Mouse (Mus musculus) stomach, embryonic 15.5 days (tissue): ENCODE data around the gene Btg1. TPM values are rescaled to one million over a fixed set of nuclear protein-coding genes. Genes with fewer than 3 reads are reported as not detected.
A peak's percentile ranks its signal among the peaks of the same experiment; 100 is the strongest.

ENCODE experiments used
- ATAC-seq: fragments of 200-750 bp; cut with Nextera tagmentation; 2 replicates; pipeline ENCODE4 v1.8.0; 2017; ENCODE audit warnings: low read depth, moderate number of reproducible peaks, moderate TSS enrichment; ENCODE audit not compliant: insufficient read depth, low FRiP score
- H3K27ac ChIP-seq: fragments of 300-500 bp; sonication (generic); 2 replicates; pipeline ENCODE4 v1.5.1; 2015; ENCODE audit warnings: mild to moderate bottlenecking, inconsistent platforms
- H3K27me3 ChIP-seq: fragments of 300-500 bp; sonication (generic); replicated peaks from 2 replicates; pipeline ENCODE4 v1.6.1; 2015; ENCODE audit warnings: inconsistent platforms
- H3K36me3 ChIP-seq: fragments of 300-500 bp; sonication (generic); 2 replicates; pipeline ENCODE4 v1.6.1; 2015; ENCODE audit warnings: inconsistent platforms
- H3K4me1 ChIP-seq: fragments of 300-500 bp; sonication (generic); 2 replicates; pipeline ENCODE4 v1.6.1; 2015; ENCODE audit warnings: inconsistent platforms
- H3K4me2 ChIP-seq: fragments of 300-500 bp; sonication (generic); 2 replicates; pipeline ENCODE4 v1.6.1; 2015; ENCODE audit warnings: mild to moderate bottlenecking, inconsistent platforms
- H3K4me3 ChIP-seq: fragments of 300-500 bp; sonication (generic); replicated peaks from 2 replicates; pipeline ENCODE4 v1.5.1; 2015; ENCODE audit warnings: inconsistent platforms
- H3K9ac ChIP-seq: fragments of 300-500 bp; sonication (generic); 2 replicates; pipeline ENCODE4 v1.6.1; 2015; ENCODE audit warnings: inconsistent platforms
- H3K9me3 ChIP-seq: fragments of 300-500 bp; sonication (generic); 2 replicates; pipeline ENCODE4 v1.6.1; 2016; ENCODE audit warnings: inconsistent platforms
- WGBS: fragments of 180-500 bp; shearing (Covaris S2); methylation state at CpG from one replicate; pipeline ENCODE4 v1.1.7; 2015; 5-methylcytosine and 5-hydroxymethylcytosine counted together
- polyA plus RNA-seq: library from polyadenylated mRNA; unstranded; fragments of >200 nt; fragmentation: Nextera tagmentation; extraction: Ambion mirVana; gene quantifications from 2 replicates; pipeline ENCODE4 v1.2.1, GENCODE M21; 2015

The Btg1 gene
- polyA plus RNA-seq, 1 experiment from 2014 or later, result 62.3 TPM

DNA sequence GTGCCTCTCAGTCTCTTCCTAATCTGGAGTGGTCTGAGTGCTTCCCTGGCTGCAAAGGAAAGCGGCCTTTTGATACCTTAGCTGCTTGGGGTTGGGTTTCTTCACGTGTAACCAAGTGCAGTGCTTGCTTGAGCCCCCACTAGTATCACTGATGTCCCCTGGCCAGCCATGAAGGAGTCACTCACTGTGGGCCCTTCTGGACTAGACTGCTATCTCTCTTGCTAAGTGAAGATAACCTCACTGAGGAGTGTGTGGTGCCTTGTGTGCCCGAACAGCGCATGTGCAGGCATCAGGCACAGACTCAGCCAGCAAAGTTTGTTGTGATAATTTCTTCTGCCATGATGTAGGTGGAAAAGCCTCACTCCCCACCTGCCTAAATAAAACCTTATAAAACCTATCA, 8.9 kb downstream of the Btg1 start:
- peaks cover 4% of the 10 kb centered on the region; the same call in 1 of the 2 replicates for H3K4me1 ChIP-seq

DNA sequence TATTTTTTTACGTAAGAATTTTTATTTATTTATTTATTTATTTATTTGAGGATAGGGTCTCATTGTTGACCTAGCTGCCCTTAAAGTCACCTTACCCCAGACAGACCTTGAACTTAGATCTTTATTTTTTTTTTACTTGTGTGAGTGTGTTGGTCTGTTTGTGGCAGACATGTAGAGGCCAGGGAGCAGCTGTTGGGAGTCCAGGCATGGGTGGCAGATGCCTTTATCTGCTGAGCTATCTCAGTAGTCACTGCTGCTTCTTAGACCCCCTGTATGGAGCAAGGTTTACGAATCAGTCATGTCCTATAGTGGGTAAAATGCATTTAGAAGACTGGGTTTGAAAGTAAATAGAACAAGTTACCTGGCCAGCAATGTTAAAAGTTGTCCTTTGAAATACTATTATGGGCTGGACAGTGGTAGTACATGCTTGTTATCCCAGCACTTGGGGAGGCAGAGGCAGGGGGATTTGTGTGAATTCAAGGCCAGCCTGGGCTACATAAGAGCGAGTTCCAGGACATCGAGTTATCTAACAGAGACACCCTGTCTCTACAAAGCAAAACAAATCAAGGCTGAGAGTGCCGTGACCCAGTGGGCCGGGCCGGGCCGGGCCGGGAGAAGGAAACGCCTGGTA, 9.4 kb downstream of the Btg1 start:
- WGBS, result 87% methylated on average over 10 of the region's 10 CpGs
- H3K9ac ChIP-seq, result no peak overlapping the region
- no peak overlapping the region for H3K27ac ChIP-seq
- H3K9me3 ChIP-seq, result no peaks in the 10 kb centered on the region
- H3K4me3 ChIP-seq, result no peak overlapping the region
- peaks cover 4% of the 10 kb centered on the region; the same call in 1 of the 2 replicates for H3K4me1 ChIP-seq
- H3K27me3 ChIP-seq, result no peaks in the 10 kb centered on the region
- peaks cover 6% of the 10 kb centered on the region; the same call in 1 of the 2 replicates for H3K36me3 ChIP-seq
- no peak overlapping the region for H3K4me2 ChIP-seq
- ATAC-seq, result no peak

More for the DNA sequence above, 8.9 kb downstream of the Btg1 start:
- ATAC-seq, result no peak
- no peak overlapping the region for H3K4me3 ChIP-seq
- H3K9ac ChIP-seq, result no peak overlapping the region
- no peaks in the 10 kb centered on the region for H3K27me3 ChIP-seq
- peaks cover 6% of the 10 kb centered on the region; the same call in 1 of the 2 replicates for H3K36me3 ChIP-seq
- H3K4me2 ChIP-seq, result no peak overlapping the region
- no peaks in the 10 kb centered on the region for H3K9me3 ChIP-seq
- 82% methylated on average over 4 of the region's 4 CpGs for WGBS
- H3K27ac ChIP-seq, result peak overlapping the region; percentile 40; the same call in 1 of the 2 replicates

DNA sequence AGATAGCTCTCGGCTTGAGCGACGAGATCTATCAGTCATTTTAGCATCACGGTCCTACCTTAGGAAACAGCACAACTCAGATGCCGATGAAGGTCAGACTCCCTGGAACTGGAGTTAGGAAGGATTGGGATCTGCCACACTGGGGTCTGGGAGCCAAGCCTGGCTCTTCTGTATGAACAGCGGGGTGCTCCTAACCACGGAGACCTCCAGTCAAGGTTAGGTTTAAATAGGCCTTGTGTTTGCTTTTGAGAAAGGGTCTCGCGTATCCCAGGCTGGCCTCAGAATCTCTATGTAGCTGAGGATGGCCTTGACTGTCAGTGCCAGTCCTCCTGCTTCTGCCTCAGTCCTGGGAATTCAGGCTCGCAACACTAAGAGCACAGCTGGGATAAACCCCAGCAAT, 10.5 kb downstream of the Btg1 start:
- H3K9me3 ChIP-seq, result no peaks in the 10 kb centered on the region
- no peak overlapping the region for H3K27ac ChIP-seq
- no peak overlapping the region for H3K9ac ChIP-seq
- H3K4me1 ChIP-seq, result peaks cover 5% of the 10 kb centered on the region; the same call in 1 of the 2 replicates
- no peaks in the 10 kb centered on the region for H3K27me3 ChIP-seq
- no peak overlapping the region for H3K4me3 ChIP-seq
- 90% methylated on average over 10 of the region's 10 CpGs for WGBS
- peaks cover 6% of the 10 kb centered on the region; the same call in 1 of the 2 replicates for H3K36me3 ChIP-seq
- ATAC-seq, result no peak
- H3K4me2 ChIP-seq, result no peak overlapping the region

DNA sequence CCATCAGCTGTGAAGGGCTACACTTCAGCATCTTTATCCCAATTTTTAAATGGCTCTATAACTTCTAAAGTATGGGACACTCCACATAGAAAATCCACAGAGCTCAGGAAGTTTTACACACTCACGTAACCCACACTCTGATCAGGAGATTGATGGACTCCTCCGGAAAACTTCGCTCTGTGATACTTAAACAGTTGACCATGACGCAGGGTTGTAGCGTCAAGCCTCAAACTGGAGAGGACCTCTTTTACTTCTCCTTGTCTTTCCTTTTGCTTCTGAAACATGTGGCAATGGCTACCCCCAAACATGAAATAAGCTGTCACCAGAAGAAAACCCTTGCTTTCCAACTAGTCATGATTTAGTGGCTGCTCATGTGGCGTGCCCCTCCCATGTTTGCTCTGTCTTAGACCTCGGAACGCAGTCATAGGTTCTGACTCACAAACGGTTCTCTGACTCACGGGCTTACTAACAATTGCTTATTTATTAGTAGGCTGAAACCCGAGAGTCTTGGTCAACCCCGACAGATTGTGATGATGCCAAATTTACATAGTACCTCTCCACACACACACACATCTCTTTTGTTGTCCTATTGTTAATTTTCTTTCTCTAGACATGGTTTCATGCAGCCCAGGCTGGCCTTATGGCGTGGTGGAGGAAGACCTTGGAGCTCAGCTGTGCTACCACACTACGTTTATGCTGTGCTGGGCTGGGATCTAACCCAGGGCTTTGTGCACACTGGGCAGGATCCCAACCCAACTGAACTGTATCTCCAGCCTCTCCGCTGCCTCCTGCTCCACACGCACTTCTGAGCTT, 11.5 kb downstream of the Btg1 start:
- Histone ChIP-seq H3K4me3 (no peak overlapping the region), H3K4me2 (no peak overlapping the region), H3K27me3 (no peaks in the 10 kb centered on the region), H3K9ac (no peak overlapping the region), H3K36me3 (peaks cover 6% of the 10 kb centered on the region; the same call in 1 of the 2 replicates), H3K9me3 (no peaks in the 10 kb centered on the region), H3K4me1 (peaks cover 9% of the 10 kb centered on the region), H3K27ac (peak overlapping the region; percentile 58)
- WGBS, result 73% methylated on average over 16 of the region's 16 CpGs
- peak; percentile 70 for ATAC-seq

DNA sequence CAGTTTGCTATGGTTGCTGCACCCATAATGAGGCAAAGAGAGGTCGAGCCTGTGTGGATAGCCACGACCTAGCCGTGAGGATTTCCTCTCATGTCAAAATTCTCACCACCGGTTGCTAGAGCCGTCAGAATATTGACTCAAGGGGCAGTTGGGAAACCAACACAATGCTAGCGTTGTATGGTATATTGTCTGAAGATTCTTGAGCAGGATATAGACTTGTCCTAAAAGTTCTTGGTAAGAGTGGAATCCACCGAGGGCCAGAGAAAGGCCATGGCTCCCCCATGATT, 12.1 kb downstream of the Btg1 start:
- Histone ChIP-seq H3K27me3 (no peaks in the 10 kb centered on the region), H3K4me1 (peaks cover 9% of the 10 kb centered on the region), H3K9me3 (no peaks in the 10 kb centered on the region), H3K36me3 (peaks cover 4% of the 10 kb centered on the region; the same call in 1 of the 2 replicates), H3K4me2 (no peak overlapping the region), H3K4me3 (no peak overlapping the region), H3K9ac (no peak overlapping the region), H3K27ac (peak overlapping the region; percentile 58)
- 75% methylated on average over 7 of the region's 7 CpGs for WGBS
- ATAC-seq, result no peak

DNA sequence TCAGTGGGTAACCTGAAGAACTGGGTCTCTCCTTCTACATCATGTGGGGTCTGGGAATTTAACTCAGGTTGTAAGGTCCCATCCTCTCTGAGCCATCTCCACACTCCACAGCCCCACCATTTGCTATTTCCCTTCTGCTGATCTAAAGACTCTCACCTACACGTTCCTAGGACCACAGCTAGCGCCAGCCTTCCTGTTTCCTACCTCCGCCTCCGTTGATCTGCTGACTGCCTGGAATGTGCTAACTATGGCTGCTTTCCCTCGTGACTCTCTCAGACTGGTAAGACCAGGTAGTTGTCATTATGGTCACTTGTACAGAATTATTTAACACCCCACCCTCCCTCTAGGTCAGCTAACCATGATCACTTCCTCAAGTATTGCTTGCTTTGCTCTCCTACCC, 13.3 kb downstream of the Btg1 start:
- WGBS, result 70% methylated on average over 5 of the region's 5 CpGs
- ATAC-seq, result no peak

DNA sequence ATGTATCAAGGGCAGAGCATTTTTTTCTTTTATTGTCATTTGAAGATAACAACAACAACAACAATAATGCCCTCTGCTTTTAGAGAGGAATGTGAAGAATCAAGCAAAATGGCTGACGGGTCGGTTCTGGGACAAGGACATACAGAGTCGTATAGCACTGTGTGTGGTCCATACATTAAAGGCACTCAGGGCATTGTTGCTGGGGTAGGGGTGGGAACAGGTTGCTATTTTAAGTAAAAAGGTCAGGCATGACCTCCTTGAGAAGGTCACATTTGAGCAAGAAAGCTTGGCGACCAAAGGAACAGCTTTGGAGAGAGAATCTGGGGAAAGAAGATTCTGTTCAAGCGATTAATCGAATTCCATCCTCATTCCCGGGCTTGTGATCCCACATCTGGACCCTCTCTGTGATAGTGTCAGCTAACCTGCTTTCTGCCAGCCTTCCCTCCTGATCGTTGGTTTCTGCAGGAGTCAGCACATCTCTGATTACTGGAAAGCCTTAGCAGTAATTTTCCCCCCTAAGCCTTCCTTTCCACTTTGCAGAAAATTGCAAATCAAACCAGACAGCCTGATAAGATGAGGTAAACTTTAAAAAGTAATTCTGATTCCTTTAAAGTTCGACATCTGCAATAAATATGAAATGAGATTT, 14.4 kb downstream of the Btg1 start:
- H3K36me3 ChIP-seq, result peaks cover 3% of the 10 kb centered on the region; the same call in 1 of the 2 replicates
- no peaks in the 10 kb centered on the region for H3K27me3 ChIP-seq
- no peak for ATAC-seq
- H3K4me3 ChIP-seq, result no peak overlapping the region
- H3K4me1 ChIP-seq, result peaks cover 4% of the 10 kb centered on the region
- no peaks in the 10 kb centered on the region for H3K9me3 ChIP-seq
- no peak overlapping the region for H3K27ac ChIP-seq
- no peak overlapping the region for H3K4me2 ChIP-seq
- 50% methylated on average over 9 of the region's 9 CpGs for WGBS
- no peak overlapping the region for H3K9ac ChIP-seq

More for the DNA sequence above, 13.3 kb downstream of the Btg1 start:
- Histone ChIP-seq H3K27me3 (no peaks in the 10 kb centered on the region), H3K4me1 (peaks cover 9% of the 10 kb centered on the region), H3K36me3 (peaks cover 3% of the 10 kb centered on the region; the same call in 1 of the 2 replicates), H3K4me3 (no peak overlapping the region), H3K4me2 (no peak overlapping the region), H3K9me3 (no peaks in the 10 kb centered on the region), H3K9ac (no peak overlapping the region), H3K27ac (no peak overlapping the region)

DNA sequence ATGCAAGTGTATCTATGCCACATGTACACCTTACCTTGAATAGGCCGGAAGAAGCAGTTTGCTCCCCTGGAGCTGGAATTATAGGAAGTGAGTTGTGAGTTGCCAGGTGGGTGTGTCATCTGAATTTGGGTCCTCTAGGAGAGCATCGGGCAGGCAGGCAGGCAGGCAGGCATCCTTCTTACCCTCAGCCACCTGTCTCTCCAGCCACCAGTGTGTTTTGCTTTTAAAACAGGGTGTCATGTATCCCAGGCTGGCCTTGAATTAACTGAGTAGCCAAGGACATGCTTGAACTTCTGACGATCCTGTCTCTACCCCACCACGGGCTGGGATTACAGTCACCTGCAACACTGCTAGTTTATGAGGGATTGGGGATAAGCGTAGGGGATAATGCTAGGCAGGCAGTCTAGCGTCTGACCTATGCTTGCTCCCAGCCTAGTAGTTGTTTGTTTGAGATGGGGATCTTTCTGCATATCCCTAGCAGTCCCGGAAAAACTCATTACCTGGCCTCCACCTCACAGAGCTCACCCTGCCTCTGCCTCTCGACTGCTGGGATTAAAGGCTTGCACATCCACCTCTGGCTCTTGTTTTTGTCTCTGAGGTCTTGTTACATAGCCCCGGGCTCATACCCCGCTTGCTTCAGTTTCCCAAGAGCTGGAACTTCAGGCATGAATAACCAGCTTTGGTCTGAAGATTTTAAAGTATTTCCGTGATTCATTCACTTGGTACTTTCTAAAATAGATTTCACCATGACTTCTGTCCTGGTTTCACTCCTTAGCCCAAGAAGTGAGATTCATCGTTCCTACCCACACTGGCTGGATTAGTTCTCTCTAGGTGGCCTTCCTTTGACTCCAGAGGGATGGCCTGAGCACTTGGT, 15.7 kb downstream of the Btg1 start:
- ATAC-seq, result no peak
- no peak overlapping the region for H3K9ac ChIP-seq
- no peak overlapping the region for H3K4me3 ChIP-seq
- H3K4me1 ChIP-seq, result peaks cover 4% of the 10 kb centered on the region
- H3K27me3 ChIP-seq, result no peaks in the 10 kb centered on the region
- no peak overlapping the region for H3K27ac ChIP-seq
- WGBS, result 62% methylated on average over 12 of the region's 12 CpGs
- no peaks in the 10 kb centered on the region for H3K9me3 ChIP-seq
- H3K36me3 ChIP-seq, result peaks cover 3% of the 10 kb centered on the region; the same call in 1 of the 2 replicates
- H3K4me2 ChIP-seq, result no peak overlapping the region

DNA sequence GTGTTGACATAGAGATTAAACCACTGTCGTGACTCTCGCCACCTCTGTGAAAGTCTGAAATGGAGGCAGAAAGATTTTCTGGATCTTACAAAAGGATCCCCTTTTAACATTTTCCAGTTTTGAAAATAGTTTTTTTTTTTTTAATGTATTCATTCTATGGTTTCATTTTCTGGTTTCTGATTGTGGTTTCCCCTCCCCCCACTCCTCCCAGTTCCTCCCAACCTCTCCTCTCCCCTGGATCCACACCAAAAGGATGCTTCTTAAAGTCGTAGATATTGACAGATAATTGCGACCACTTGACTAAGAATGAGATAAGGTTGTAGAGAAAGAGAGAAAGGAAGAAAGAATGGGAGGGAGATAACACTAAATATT, 16.3 kb downstream of the Btg1 start:
- Histone ChIP-seq H3K4me2 (no peak overlapping the region), H3K27me3 (no peaks in the 10 kb centered on the region), H3K9me3 (no peaks in the 10 kb centered on the region), H3K9ac (no peak overlapping the region), H3K27ac (no peak overlapping the region), H3K4me3 (no peak overlapping the region), H3K36me3 (peaks cover 3% of the 10 kb centered on the region; the same call in 1 of the 2 replicates), H3K4me1 (peaks cover 4% of the 10 kb centered on the region)
- 49% methylated on average over 4 of the region's 4 CpGs for WGBS
- ATAC-seq, result no peak

DNA sequence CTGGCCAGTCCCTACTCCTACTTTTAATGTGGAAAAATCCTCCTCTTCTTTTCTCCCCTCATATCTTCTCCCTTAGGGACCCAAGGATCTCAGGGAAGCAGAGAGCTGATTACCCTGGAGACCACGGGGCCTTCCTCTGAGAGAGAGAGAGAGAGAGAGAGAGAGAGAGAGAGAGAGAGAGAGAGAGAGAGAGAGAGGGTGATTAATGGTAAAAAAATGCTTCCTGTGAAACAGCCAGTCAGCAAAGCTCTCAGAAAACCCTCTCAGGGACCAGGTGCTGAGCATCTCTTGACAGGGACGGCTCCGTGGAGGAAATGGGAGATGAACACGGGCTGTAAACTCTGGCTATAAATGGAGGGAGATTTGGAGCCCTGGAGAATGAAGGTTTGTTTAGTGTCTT, 18.7 kb downstream of the Btg1 start:
- no peak overlapping the region for H3K4me3 ChIP-seq
- ATAC-seq, result peak; percentile 50; the same call in 1 of the 2 replicates
- H3K27ac ChIP-seq, result peak overlapping the region; percentile 49

DNA sequence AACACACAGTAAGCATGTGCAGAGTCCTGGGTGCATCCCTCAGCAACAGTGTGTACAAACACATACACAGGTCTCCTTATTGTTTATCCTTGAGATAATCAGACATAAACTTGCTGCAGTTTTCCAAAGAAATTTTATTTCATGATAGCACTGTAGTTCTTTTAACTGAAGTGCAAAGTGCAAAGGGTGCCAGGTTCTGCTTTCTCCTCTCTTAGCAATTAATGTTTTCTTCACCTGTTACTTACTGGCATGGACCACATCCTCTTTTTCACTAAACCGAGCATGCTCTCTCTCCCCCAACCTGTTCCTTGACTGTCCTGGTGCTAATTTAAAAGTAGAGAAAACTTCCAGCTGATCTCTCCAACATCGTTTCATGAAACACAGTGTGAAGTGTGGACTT, 21.7 kb downstream of the Btg1 start:
- Histone ChIP-seq H3K9me3 (no peaks in the 10 kb centered on the region), H3K4me1 (0 out of 2 replicates have a peak, but pooled peaks cover 3% of the 10 kb centered on the region), H3K27me3 (no peaks in the 10 kb centered on the region), H3K27ac (no peak overlapping the region), H3K4me2 (no peak overlapping the region), H3K9ac (no peak overlapping the region), H3K4me3 (no peak overlapping the region), H3K36me3 (no peaks in the 10 kb centered on the region)
- WGBS, result 73% methylated on average over 2 of the region's 2 CpGs
- ATAC-seq, result no peak

More for the DNA sequence above, 18.7 kb downstream of the Btg1 start:
- Histone ChIP-seq H3K9ac (no peak overlapping the region), H3K9me3 (no peaks in the 10 kb centered on the region), H3K36me3 (no peaks in the 10 kb centered on the region), H3K4me1 (peaks cover 4% of the 10 kb centered on the region), H3K27me3 (no peaks in the 10 kb centered on the region), H3K4me2 (no peak overlapping the region)
- 14% methylated on average over 4 of the region's 4 CpGs for whole genome bisulfite sequencing
